Comparison of ENCODE assay signal across 7 mouse cellular contexts in the genomic region with DNA sequence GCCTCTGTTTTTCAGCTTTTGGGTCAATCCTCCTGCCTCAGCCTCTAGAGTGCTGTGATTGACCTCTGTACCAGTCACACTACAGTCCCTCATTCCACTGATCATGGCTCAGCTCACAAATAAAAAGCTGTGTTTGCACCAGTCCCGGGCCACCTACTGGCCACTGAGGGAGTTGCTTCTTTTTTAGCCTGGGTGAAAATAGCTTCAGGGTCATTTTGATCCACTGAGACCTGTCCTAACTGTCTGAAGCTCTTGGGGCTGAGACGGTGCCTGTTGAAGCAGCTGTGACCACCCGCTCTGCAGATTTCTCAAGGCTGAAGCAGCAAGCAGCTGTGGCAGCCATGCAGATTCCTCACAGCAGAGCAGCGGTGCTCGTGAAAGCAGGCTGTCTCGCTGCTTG. TPM values are rescaled to one million over a fixed set of nuclear protein-coding genes. Genes with fewer than 3 reads are reported as not detected.
A peak's percentile ranks its signal among the peaks of the same experiment; 100 is the strongest.
DNase-seq lines count a peak whose midpoint lies in the region; ATAC-seq lines count a peak whose summit lies in the region.

No protein-coding gene starts in this region.

- H3K27me3 ChIP-seq in heart, embryonic 15.5 days: no peaks in the 10 kb centered on the region
- H3K27me3 ChIP-seq in limb, embryonic 12.5 days: no peaks in the 10 kb centered on the region
- H3K27me3 ChIP-seq in splenic B cell, adult 2 months (ENCODE audit: control insufficient read depth, insufficient read depth, low read length, poor library complexity, severe bottlenecking): no peaks in the 10 kb centered on the region

- H3K27ac ChIP-seq in heart, embryonic 15.5 days: 0 out of 2 replicates have a peak overlapping the region, but pooled peaks have one; percentile 2
- H3K27ac ChIP-seq in limb, embryonic 12.5 days: peak overlapping the region; percentile 42; the same call in 1 of the 2 replicates

- H3K9me3 ChIP-seq in heart, embryonic 15.5 days (replicated peaks): no peaks in the 10 kb centered on the region
- peaks cover 12% of the 10 kb centered on the region for H3K9me3 ChIP-seq in limb, embryonic 12.5 days

- no peak overlapping the region for H3K4me2 ChIP-seq in heart, embryonic 15.5 days
- no peak overlapping the region for H3K4me2 ChIP-seq in limb, embryonic 12.5 days

- H3K4me3 ChIP-seq in heart, embryonic 15.5 days: no peak overlapping the region
- H3K4me3 ChIP-seq in limb, embryonic 12.5 days (replicated peaks): no peak overlapping the region

- WGBS in heart, embryonic 15.5 days: 65% methylated on average over 6 of the region's 6 CpGs
- 68% methylated on average over 6 of the region's 6 CpGs for WGBS in limb, embryonic 12.5 days

- ATAC-seq in common myeloid progenitor, adult 5-6 weeks (replicated peaks; ENCODE audit: low read depth, poor library complexity, severe bottlenecking): peak; percentile 66; the same call in 1 of the 2 replicates
- no peak; the same call in 1 of the 2 replicates for ATAC-seq in heart, embryonic 15.5 days (replicated peaks; ENCODE audit: insufficient number of reproducible peaks, insufficient read depth, low FRiP score, low read depth)
- peak; percentile 47; the same call in 1 of the 2 replicates for ATAC-seq in limb, embryonic 12.5 days (ENCODE audit: insufficient number of reproducible peaks, insufficient read depth, low FRiP score, low TSS enrichment, low read depth)

- peak; percentile 26 for DNase-seq in ovary, postnatal 36 days (ENCODE audit: low spot score)
- DNase-seq in ovary, postnatal 10 days (ENCODE audit: low spot score): no peak
- DNase-seq in adrenal gland, adult 18-20 months (ENCODE audit: low spot score in 2 of 2): peak; percentile 31 to 41
- DNase-seq in splenic B cell, adult 2 months (ENCODE audit: low read depth, low spot score): peak; percentile 46

- peaks cover 19% of the 10 kb centered on the region for H3K4me1 ChIP-seq in heart, embryonic 15.5 days (replicated peaks)
- 0 out of 2 replicates have a peak, but pooled peaks cover 2% of the 10 kb centered on the region for H3K4me1 ChIP-seq in limb, embryonic 12.5 days (replicated peaks)

- peaks cover 9% of the 10 kb centered on the region; the same call in 1 of the 2 replicates for H3K36me3 ChIP-seq in heart, embryonic 15.5 days
- H3K36me3 ChIP-seq in limb, embryonic 12.5 days: peaks cover 26% of the 10 kb centered on the region
- H3K36me3 ChIP-seq in splenic B cell, adult 2 months (ENCODE audit: control insufficient read depth, insufficient read depth, low read length, poor library complexity, severe bottlenecking): no peaks in the 10 kb centered on the region

- H3K9ac ChIP-seq in heart, embryonic 15.5 days: no peak overlapping the region
- no peak overlapping the region for H3K9ac ChIP-seq in limb, embryonic 12.5 days (replicated peaks)

RNA-seq across cellular contexts. Expression of a gene that starts 14.0 kb away (rescaled TPM):
- total RNA-seq in adrenal gland, adult 18-20 months (2021): 10 to 100 TPM; 10.4 to 10.6 TPM
- total RNA-seq in common myeloid progenitor, adult 5-6 weeks (2017): 0.46 and 1.7 TPM in 2 replicates
- 27.3 and 28.7 TPM in 2 replicates for polyA plus RNA-seq in heart, embryonic 15.5 days (2015; fragmentation: Nextera tagmentation; extraction: Ambion mirVana)
- 78.7 and 79.2 TPM in 2 replicates for polyA plus RNA-seq in limb, embryonic 12.5 days (2016; fragmentation: Nextera tagmentation; extraction: Ambion mirVana)

RNA-seq across cellular contexts. Expression of a gene that starts 46.7 kb away (rescaled TPM):
- 1 to 10 TPM; 2.5 to 8.4 TPM for total RNA-seq in adrenal gland, adult 18-20 months (2021)
- not detected in 2 replicates for total RNA-seq in common myeloid progenitor, adult 5-6 weeks (2017)
- polyA plus RNA-seq in heart, embryonic 15.5 days (2015; fragmentation: Nextera tagmentation; extraction: Ambion mirVana): 0.55 and 1.0 TPM in 2 replicates
- 1.2 and 1.7 TPM in 2 replicates for polyA plus RNA-seq in limb, embryonic 12.5 days (2016; fragmentation: Nextera tagmentation; extraction: Ambion mirVana)

RNA-seq across cellular contexts. Expression of a gene that starts 52.1 kb away (rescaled TPM):
- total RNA-seq in adrenal gland, adult 18-20 months (2021): not detected
- not detected in 2 replicates for total RNA-seq in common myeloid progenitor, adult 5-6 weeks (2017)
- 0.15 and 0.26 TPM in 2 replicates for polyA plus RNA-seq in heart, embryonic 15.5 days (2015; fragmentation: Nextera tagmentation; extraction: Ambion mirVana)
- 0.19 TPM in 1 of 2 replicates, not detected in the other for polyA plus RNA-seq in limb, embryonic 12.5 days (2016; fragmentation: Nextera tagmentation; extraction: Ambion mirVana)
